Mouse (Mus musculus) lung, postnatal 10 days (tissue): ENCODE results near the gene Zfr2.
A peak's percentile ranks its signal among the peaks of the same experiment; 100 is the strongest.

ENCODE experiments used
- DNase-seq: peaks from one replicate; pipeline ENCODE4 v3.0.0; 2021

The Zfr2 gene

DNA sequence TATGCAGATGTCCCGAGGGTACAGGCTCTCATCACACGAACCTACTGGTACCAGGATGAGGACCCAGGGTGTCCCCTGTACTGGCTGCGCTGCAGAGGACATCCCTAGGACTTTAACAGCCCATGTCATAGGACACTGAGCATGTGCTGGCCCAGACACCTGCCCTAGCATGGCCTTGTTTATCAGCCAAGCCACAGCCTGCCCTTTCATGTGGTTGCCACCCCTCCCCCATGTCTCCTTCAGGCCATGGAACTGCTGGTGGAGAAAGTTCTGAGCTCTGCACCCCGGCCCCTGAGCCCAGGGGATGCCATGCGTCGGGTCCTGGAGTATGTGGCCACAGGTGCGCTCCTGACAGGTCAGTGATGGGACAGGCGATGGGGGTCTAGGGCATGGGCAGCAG, 16.5 kb downstream of the Zfr2 start:
- DNase-seq = no peak

DNA sequence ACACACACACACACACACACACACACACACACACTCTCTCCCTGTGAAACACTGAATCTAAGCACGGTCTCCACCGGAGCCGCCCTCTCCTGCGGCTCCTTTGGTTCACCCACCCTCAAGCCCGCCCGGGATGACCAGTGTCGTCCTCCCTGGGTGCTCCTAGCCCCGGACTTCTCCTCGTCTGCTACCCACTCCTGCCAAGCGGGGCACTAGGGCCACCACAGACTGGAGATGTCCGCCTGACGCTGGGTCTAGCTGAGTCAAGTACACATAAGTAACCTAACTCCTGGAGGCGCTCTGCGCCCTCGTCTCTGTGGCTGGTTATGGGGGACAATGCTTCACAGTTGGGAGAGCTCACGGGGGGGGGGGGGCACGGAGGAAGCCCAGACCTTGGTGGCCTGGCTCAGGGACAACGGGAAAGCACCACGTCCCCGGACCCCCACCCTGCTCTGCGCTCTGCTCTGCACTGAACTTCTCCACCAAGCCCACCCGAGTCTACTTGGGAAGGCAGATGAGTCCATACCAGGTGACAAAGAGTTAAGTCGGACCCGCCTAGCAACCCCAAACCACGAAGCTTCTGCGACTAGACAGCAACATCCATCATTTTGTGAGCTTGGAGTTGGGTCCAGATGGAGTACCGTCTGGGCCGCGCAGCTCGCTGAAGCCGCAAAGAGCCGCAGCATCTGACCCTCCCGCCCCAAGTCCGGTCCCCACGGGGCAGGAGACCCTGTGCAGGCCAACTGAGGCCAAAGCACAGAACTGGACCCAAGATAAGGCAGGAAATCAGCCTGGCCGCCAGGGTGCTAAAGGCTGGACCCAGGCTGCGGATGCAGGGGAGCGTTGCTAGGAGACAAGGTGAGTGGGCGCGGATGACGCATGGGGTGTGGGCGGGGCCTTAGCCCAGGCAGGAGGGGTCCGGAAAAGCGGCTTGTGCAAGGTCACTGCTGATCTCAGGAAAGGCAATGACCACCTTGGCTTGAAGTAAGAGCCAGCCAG, 19.8 kb downstream of the Zfr2 start, which contains the start of gene Matk:
Gene Matk (plus strand): TSS at position 512 of the 996 bp plus-strand sequence.
- peak; percentile 53 for DNase-seq

DNA sequence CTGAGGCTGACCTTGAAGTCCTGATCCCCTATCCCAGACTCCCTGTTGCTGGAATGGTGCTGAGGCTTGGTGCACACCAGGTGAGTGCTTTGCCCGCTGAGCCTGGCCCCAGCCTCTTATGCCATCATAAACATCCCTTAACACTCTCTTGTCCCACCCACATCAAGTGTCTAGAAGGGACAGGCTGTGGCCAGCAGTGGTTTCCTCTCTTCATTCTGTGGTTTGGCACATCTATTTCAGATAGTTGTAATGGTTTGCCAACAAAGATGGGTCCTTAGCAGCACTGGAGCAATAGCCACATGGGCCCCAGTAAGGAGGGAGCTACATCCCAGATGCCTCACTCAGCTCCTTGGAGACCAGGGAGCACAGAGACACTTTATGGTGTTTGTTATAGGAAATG, 21.9 kb downstream of the Zfr2 start:
- DNase-seq = no peak

DNA sequence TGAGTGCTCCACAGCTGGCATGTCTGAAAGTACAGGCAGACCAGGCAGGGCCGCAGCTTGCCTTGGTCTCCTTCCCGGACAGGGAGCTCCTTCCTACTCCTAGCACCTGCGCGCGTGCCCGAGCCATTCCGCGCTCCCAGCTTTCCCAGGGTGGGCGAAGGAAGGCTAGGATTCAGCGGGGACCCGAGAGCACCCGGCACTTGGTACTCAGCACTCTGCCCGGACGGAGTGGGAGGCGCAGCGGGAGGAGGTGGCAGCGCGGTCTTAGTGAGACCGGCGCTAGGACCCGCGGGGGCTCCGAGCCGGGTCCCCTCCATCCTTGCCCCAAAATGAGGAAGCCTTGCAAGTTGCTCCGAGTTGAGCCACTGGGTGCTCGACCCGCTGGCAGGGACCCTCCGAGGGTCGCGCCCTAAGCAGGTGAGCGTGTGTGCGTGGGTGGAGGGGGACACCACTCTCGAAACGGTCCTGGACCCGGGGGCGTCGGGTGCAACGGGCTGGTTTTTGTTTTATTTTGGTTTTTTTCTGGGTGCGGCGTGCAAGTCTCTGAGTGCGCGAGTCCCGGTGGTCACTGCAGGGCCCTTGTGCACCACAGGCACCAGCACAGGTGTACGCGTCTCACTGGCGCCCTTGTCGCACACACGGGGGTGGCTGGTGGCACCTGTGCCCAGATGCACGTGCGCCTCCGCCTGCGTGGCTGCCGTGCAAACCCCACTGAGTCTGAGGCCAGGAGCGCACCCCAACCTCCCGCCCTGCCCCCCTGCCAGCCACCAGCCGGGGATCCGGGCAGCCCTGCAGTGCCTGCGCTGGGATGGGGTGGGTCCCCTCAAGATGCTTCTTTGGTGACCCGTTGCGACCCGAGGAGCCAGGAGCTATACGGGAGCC, 24.4 kb downstream of the Zfr2 start:
- no peak for DNase-seq

DNA sequence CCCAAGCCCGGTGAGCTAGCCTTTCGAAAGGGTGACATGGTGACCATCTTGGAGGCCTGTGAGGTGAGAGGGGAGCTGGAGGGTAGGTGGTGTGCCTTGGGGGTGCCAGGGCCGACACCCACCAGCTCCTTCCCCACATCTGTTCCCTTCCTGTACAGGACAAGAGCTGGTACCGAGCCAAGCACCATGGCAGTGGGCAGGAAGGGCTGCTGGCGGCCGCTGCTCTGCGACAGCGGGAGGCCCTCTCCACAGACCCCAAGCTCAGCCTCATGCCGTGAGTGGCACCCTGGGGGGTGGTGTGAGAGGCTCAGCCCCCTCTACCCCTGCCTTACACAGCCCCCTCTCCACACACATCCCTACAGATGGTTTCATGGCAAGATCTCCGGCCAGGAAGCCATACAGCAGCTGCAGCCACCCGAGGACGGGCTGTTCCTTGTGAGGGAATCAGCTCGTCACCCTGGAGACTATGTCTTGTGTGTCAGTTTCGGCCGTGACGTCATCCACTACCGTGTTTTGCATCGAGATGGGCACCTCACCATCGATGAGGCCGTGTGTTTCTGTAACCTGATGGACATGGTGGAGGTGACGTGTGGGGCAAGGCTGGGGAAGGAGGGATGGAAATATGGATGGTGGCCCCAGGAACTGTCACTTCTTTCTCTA, 26.4 kb downstream of the Zfr2 start:
- DNase-seq = no peak

DNA sequence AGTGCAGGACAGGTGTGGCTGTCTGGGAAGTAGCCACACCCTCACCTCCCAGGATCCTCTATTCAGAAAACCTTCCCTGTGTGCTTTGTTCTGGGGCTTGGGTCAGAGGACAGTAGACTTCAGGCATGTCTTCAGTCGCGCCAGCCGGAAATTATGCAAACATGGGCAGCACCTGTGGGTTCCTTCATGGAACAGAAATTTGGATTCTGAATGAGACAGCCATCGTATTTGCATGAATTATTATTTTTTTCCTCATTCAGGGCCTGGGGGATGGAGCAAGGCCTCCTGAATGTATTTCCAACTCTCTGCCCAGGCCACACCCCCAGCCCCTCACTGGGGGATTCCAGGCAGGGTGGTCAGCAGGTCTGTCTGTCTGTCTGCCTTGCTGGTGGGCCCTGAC, 28.1 kb downstream of the Zfr2 start:
- no peak for DNase-seq

DNA sequence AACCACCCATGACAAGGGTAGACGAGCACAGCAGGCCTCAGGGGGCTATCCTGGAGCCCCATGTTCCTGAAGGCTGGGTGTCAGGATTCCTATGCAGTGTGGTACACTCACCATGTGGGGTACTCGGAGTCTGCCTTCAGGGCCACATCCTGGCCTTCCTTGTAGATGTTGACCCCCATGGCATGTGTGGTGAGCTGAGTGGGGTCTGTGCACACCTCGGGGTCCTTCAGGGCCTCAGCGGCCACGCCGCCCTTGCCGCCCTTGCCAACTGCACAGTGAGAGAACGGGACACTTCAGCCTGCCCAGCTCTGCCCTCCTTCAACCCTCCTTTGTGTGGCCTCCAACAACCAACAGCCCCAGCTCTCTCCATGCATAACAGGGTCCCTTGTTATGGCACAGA, 32.6 kb downstream of the Zfr2 start:
- no peak for DNase-seq

DNA sequence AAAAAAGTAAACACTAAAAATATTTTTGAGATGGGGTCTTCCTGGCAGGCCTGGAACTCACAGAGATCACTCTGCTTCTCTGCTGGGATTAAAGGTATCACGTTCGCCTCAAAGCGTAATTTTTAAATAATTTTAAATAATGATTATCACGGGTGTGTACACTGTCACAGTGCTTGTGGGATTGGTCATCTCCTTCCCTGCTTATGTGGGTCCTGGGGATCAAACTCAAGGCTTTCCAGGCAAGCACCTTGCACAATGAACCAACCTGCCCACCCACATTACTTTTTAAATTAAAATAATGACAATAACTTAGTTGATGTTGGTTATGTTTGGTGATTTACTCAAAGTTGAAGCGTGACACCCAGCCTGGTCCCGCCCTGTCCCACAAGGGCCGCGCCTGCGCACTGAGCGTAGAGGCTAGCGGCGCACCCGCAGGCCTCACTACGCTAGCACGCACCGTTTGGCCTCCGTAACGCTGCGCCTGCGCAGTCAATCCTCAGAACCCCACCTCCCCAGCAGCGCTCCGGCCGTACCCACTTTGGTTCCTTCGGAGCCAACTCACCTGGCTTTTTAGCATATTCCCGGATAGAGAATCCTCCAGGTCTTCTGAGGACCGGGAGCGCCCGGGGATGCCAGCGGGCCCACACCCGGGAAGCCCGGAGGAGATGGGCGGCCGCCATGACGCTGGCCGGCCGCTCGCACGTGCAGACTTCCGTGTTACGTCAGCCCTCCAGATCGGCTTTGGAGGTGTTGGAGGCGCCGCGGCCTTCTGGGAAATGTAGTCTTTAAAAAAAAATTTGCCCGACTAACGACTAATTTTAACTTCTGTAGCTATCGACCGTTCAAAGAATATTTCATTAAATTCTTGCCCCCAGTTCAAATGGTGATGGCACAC, 33.5 kb downstream of the Zfr2 start, which contains the start of the genes Mrpl54 and Apba3:
Gene Mrpl54 (minus strand): TSS at position 724 of the 895 bp plus-strand sequence.
Gene Apba3 (plus strand): TSS at position 750 of the 895 bp plus-strand sequence.
- peak; percentile 97 for DNase-seq

DNA sequence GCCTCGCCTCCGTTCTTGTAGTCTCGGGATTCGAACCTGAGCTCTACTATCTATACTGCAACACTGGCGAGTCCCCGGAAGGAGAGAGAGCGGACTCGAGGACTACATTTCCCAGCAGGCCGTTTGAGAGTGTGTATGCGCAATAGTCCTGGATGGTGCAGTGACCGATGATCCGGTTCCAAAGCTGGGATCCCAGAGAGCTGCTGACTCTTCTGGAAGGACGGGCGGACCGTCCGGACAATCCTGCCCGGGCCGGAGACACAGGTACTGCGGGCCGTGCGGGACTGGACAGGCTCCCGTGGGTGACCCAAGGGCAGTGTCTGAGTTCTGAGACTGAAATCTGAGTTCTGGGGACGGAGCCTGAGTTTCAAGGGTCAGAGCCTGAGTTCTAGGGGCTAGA, 35.1 kb downstream of the Zfr2 start:
- peak; percentile 92 for DNase-seq

DNA sequence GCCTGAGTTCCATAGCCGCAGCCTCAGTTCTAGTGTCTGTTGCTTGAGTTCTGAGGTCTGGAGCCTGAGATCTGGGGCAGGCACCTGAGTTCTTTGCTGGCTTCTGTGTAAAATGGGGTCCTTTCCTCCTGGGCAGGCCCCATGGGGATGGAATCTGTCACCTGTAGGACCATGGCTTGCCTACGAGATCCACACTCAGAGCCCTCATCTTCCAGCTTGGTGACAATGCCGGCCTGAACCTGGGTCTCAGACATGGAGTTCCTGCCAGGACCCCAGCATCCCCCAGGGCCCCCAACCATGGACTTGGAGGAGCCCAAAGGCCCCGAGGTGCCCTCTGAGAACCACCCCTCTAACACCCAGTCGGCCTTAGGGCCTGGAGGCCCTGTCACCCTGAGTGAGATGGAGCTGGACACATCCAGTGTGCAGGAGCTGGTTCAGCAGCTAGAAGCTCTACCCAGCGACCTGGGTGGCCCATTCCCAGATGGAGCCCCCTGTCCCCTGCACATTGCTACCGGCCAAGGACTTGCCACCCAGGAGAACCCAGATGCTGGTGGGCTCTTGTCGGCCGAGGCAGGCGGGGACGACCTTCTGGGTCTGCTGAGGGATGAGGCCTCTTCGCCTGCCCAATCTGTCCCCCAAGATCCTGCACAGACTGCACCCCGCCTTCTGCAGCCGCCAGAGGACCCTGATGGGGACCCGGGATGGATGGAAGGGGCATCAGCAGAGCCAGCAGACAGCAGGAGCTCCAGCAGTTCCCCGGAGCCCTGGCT, 35.9 kb downstream of the Zfr2 start:
- no peak for DNase-seq

DNA sequence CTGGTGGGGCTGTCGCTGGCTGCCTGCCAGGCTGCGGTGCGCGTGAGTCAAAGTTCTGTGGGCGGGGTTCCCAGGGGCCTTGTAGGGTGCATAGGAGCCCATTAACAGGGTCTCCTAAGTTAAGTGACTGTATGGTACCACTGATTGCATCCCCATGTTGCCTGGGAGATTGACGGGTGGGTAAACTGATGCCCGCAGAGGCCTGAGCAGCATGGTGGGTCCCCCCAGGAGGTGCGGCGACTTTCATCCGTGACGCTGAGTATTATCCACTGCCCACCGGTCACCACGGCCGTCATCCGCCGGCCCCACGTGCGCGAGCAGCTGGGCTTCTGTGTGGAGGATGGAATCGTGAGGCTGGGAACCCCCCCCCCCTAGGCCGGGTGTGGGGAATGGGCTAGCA, 39.4 kb downstream of the Zfr2 start:
- no peak for DNase-seq

DNA sequence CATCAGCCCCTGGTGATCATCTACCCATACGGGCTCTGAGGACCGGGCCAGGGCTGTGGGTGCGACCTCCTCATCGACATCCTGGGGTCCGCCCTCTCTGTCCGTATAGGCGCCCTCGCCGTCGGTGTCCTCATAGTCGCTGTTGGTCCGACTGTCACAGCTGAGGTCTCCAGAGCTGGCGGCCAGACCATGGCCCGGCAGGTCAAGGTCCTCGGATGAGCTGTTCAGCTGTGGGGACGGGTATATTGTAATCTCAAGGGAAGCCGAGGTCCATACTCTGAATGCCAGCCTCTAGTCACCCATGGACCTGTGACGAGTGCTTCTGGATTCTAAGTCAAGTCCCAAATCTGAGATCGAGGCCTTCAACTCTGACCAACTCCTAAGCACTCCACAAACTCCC, 40.9 kb downstream of the Zfr2 start:
- no peak for DNase-seq

DNA sequence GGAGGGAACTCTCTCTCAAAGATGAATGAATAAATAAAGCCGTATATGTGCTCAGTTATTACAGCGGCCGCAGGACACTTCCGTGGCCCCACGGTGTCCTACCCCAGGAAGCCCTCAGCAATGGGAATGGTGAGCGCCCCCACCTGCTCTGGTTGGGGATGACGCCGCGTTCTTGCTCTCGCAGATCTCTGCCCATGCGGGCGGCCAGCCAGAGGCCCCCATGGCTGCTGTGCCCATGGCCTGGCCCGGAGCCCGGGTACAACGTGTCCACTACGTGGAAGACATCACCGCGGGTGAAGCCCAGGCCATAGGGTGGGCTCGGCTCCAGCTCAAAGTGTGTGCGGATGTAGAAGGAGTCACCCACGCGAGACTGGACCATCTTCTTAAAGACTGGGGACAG, 44.7 kb downstream of the Zfr2 start:
- DNase-seq = no peak

DNA sequence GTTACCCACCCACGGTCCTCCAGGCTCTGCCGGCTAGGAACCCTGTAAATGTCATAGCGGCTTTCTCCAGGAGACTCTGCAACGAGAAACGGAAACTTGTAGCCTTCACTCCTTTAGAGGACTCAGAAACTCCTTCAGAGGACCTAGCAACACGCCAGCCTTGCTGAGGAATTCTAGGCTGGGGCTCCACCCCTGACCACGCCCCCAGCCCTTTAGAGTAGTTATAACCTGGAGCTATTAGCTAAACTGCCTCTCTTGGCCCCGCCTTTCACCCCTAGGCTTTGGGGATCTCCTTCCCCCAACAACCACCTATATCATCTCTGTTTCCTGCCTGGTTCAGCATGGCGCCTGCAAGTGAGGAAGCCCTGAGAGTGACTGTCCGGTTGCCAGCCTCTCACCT, 46.5 kb downstream of the Zfr2 start:
- DNase-seq = peak; percentile 68

DNA sequence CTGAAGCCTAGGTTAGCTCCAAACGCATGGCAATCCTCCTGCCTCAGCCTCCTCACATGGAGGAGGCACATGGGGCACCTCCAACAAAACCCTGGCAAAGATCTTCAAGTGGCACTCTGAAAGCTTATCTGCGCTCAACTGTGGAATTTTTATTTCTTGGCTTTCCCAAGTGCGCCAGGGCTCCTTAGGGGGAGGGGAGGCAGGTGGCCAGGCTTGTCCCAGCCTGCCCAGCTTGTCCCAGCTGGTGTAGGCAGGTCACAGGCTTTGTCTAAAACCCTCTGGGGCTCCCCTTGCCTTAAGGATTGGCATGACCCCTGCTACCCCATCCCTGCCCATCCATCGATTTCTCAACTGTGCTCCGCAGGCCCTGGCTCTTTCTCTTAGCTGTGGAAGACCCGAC, 51.2 kb downstream of the Zfr2 start:
- DNase-seq = no peak

DNA sequence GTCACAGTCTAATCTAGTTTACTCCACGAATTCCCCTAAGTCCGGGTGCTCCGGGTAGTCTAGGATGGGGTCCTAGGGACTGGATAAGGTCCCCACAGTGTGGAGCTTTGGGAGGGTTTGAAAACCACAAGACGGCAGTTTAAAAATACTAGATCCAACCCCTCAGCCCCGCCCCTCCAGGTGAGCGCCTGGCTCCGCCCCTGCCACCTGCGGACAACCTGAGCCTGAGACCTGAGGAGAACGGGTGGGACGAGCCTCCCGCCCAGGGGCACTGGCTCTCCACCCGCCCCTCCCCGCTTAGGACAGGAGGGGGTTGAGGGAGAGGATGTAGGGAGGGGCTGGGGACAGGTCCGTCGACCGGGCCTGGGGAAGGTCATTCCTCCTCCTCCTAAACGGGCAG, 51.8 kb downstream of the Zfr2 start:
- DNase-seq = peak; percentile 81

DNA sequence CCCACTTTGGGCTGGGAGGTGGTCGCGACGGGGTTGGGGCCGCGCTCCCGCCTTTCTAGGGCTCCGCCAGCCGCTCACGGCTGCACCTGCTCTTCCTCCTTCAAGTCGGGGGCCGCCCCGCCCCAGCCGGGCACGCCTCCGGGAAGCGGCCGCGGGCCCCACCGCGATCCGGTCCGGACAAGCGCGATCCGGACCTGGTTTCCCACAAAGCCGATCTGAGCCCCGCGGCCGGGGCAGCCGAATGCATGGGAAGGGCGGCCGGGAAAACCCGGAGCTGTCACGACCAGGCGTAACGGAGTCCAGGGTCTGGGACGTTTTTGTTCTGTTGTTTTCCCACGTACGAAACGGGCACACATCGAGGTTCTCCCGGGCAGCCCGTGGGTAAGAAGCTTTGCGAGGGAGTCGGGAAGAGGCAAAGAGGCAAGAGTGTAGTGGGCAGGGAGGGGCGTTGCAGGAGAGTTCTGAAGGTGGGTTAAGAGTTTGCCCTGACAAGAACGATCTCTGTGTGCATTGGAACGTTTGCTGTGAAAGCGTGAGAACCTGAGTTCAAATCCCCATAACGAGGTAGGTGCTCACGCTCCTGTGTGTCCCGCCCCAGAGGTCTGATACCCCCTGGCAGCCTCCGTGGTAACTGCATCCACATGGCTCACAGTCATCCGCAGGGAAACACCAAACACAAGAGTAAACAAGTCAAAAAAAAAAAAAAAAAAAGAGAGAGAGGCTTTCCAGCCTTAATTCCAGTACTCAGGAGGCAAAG, 52.9 kb downstream of the Zfr2 start:
- DNase-seq = peak; percentile 96

DNA sequence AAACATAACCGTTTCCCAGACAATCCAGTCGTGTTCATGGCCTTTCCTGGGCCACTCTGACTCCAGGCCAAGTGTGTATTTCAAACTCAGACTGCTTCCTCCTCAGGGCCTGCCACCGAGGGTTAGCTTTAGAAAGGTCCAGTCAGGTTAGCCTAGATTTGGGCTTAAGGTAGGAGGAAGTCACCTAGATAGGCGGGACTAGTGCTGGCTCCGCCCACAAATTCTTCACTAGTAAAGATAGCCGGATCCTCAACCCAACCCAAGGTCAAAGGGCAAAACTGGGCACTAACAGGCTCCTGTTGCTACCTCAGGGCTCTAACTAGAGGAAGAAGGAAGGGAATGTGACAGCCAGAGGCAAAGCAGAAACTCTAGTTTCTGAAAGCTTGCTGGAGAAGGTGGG, 53.6 kb downstream of the Zfr2 start:
- DNase-seq = peak; percentile 53

DNA sequence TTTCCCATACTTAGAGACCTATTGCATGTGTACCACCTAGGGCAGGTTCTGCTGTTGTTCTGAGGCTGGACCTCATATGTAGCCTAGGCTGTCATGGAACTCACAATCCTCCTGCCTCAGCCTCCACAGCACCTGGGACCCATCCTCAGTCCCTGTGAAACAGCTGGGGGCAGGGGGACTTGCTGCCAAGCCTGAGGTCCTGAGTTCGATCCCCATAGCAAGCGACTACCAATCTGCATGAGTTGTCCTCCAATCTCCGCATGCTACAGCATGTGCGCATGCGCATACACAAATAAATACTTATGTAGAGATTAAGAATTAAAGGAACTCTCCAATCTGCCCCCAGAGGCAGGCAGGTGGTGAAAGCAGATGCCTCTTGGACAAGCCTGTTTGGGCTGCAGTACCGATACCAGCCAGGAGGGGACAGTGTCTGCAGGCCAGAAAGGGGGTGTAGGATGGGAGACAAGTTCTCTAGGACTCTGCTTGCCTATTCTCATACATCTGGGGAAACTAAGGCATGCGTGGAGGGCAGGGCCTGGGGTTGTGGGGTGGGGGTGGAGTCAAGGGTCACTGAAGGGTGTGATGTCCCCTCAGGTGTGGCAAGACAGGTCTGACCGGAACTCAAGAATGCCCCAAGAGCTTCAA, 54.7 kb downstream of the Zfr2 start:
- peak; percentile 84 for DNase-seq

DNA sequence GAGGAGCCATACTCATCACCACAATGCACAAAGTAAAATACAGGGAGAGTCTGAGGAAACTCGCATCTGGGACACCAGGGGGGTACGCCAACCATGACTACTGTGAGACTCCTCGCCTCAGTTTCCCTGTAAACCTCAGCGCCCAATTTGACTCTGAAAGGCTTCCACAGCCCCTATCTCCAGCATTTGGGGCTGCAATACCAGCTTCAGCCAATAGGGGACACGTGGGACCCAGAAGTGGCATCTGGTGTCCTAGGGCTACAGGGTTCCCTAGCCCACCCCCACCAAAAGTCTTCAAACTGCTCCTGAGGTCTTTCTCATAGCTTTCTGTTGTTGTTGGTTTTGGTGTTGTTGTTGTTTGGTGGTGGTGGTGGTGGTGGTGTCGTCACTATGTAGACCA, 55.6 kb downstream of the Zfr2 start:
- DNase-seq = peak; percentile 65
